In genomic region chr8:116521208-116521607, GRCm38 (mm10) we compare ENCODE assay signal across 26 mouse cellular contexts. TPM values are rescaled to one million over a fixed set of nuclear protein-coding genes. Genes with fewer than 3 reads are reported as not detected.
A peak's percentile ranks its signal among the peaks of the same experiment; 100 is the strongest.
DNase-seq lines count a peak whose midpoint lies in the region; ATAC-seq lines count a peak whose summit lies in the region.
"Had no signal": no experiment of that assay in that cellular context is flagged by ENCODE, and none has a peak within 500 bp of the region (broad histone marks: within the 10 kb centered on the region; RNA-seq: fewer than 3 reads in every experiment).

No protein-coding gene starts in this region.

- peak; percentile 22 for DNase-seq in cerebellum, adult 11 months
- no peak for DNase-seq in cerebellum, postnatal 4 days (ENCODE audit: low spot score in 2 of 2)
- peak; percentile 31 for DNase-seq in brain, adult 2 months (ENCODE audit: low read depth, low spot score)
- peak; percentile 52 to 61 for DNase-seq in cerebellum, postnatal 10 days
- DNase-seq in gonadal fat pad, adult 2 months (ENCODE audit: low read depth) = peak; percentile 68
- DNase-seq in left cerebral cortex, postnatal 14 days (ENCODE audit: low spot score in 2 of 2) = no peak
- DNase-seq: adrenal gland, adult 8-10 months; adrenal gland, postnatal 36 days; B cell, adult 2 months; embryo, embryonic 11 days; gastrocnemius, adult 2 months; gastrocnemius, postnatal 25 days; heart, postnatal 10 days; heart, postnatal 4 days; kidney, adult 8-10 months had no signal

- intact Hi-C loops in left cerebral cortex, postnatal 14 days (cut with DNase I) = no loop called here

- no peak for ATAC-seq in erythroblast, adult 5-6 weeks (replicated peaks; ENCODE audit: low FRiP score, poor library complexity, severe bottlenecking)
- ATAC-seq: CD4-positive, CD25-positive, alpha-beta regulatory T cell, adult 4 months; forebrain, embryonic 14.5 days; hindbrain, embryonic 16.5 days; inflammation-experienced regulatory T-cells, adult 6 months; intestine, postnatal 0 days had no signal

RNA-seq across cellular contexts. Expression of gene Dynlrb2, which starts 16.4 kb away (rescaled TPM):
- polyA plus RNA-seq in gonadal fat pad, adult 2 months (2012; rRNA removed) = 7.6 and 12.9 TPM in 2 replicates
- 1 to 10 TPM in 1 of 2 experiments, under 1 TPM in 1; 0.79 to 1.2 TPM for total RNA-seq in left cerebral cortex, postnatal 14 days (2021)
- not detected in 2 replicates for total RNA-seq in erythroblast, adult 5-6 weeks (2015; ENCODE audit: low replicate concordance)
- not detected in 2 replicates for total RNA-seq in erythroblast, adult 5-6 weeks (2017; ENCODE audit: low replicate concordance)
- total RNA-seq: adrenal gland, postnatal 36 days; common myeloid progenitor, adult 5-6 weeks; G1E; gastrocnemius, adult 2 months; gastrocnemius, postnatal 25 days; heart, postnatal 10 days; heart, postnatal 4 days had no signal
- polyA plus RNA-seq: CD4-positive, CD25-positive, alpha-beta regulatory T cell, adult 4 months; embryonic facial prominence, embryonic 11.5 days; G1E; heart, embryonic 10.5 days; heart, embryonic 14.5 days; inflammation-experienced regulatory T-cells, adult 6 months; intestine, postnatal 0 days had no signal

Comparison
In these comparisons a context has a peak if more than half of its experiments do, and no peak if none do; other contexts are left out.
1. DNase-seq: peak in cerebellum, adult 11 months (single experiment), brain, adult 2 months (single experiment), cerebellum, postnatal 10 days (2 of 2) and gonadal fat pad, adult 2 months (single experiment); none in cerebellum, postnatal 4 days (0 of 2) and left cerebral cortex, postnatal 14 days (0 of 2).